Mouse (Mus musculus): ENCODE data around the gene Sowahb.
A peak's percentile ranks its signal among the peaks of the same experiment; 100 is the strongest.

Sowahb gene

DNA sequence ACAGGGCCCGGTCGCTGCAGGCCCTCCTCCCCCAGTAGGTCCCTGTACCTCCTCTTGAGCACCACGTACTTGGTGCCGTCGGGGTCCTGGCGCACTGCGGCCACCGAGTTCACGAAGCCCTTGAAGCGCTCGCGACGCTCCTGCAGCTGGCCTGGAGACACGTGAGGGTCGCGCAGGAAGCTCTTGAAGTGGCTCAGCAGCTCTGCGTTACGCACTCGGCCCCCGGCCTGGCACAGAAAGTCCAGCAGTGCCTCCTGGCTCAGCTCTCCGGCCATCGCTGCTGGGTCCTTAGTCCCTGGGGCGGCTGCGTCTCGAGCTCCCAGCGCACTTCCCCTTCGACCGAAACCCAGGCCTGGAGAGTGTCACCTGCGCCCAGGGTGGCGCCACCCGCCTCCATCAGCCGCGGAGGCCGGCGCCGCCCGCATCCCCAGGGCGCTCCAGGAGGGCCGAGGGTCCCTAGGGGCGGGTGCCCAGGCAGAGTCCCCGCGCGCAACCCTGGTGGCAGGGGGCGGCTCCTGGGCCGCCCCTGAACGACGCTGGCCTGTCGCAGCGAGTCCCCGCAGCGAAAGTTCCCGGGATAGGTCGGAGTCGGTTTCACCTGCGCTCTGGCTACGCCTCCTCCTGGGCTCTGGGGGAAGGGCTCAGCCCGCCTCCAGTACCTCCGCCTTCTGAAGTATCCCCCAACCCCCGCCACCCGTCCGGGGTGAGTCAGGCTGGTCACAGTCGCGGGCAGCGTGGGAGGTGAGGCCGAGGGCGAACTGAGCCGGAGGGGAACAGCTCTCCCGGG, at the start of gene Sowahb:
Gene Sowahb (minus strand): TSS at position 439 of the 787 bp plus-strand sequence.
- no peak for DNase-seq (ENCODE audit: low spot score)

DNA sequence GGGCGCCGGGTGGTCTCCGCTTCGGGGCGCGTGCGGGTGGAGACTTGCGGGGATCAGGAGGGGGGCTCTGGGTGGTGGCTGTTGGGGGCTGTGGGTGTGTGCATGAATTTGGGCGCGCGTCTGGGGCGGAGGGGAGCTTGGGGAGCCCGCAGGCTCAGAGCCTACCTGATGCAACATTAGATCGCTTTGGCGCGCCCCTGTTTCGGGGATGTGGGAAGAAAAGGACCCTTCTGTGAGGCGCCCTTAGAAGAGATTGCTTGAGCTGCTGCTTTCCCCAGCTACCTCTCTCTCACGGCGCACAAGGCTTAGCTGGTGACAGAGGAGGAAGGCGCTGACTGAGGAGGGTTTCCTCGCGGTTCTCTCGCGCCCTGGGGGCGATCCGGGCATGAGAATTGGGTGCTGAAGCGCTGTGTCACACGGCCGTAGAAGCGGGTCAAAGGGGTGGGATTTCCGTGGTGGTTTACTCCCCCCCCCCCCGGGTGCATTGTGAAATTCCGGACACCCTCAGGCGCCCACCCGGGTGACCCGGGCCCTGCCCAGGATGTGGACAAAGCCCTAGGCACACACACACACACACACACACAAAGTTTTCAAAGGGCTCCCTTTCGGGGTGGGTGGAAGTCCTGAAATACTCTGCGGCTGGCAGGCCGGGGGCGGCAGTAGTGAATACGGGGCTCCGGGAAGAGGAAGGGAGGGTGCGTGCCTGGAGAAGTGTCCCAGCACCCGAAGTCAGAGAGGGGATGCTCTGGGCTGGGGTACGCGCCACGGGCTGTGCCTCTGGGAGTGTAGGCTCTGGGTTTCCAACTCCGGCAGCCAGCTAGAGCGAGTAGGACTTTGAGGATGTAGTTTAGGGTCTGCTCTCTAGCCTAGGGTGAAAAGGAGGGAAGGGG, 49.1 kb upstream of the Sowahb start:
- no peak for DNase-seq (ENCODE audit: low spot score)

DNA sequence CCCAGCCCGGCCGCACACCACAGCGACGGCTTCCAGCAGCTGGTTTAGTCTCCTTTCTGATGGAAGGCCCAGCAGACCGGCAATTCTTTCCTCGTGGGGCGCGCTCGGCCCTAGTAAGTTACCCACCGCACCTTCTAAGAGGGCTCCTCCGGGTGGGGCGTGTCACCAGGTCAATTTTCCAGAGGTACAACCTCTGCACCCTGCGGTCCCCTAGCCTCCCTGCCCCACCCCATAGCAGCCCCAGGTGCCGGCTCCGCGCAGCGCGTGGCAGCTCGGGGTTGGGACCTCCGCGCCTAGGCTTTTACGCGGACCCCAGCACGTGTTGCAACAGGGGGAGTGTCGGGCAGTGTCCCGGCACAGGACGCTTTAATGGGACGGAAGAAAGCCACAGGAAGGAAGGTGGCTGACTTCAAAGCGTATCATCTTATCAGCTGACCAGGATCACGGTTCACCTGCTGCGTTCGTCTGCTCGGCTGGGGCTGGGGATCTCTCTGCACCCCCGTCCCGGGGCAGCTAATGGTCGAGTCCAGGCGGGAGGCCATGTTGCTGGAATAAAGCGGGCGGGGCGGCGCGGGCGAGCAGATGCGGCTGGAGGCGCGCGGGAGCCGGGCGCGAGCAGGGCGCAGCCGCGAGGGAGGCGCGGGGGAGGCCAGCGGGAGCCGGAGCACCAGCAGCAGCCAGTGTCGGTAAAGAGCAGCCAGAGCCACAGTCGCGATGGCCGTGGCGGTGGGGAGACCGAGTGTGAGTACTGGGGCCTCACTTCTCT, 48.2 kb upstream of the Sowahb start, which contains the start of gene Sept11:
Gene Sept11 (plus strand): TSS at position 581 of the 766 bp plus-strand sequence.
- peak; percentile 95 for DNase-seq (ENCODE audit: low spot score)

DNA sequence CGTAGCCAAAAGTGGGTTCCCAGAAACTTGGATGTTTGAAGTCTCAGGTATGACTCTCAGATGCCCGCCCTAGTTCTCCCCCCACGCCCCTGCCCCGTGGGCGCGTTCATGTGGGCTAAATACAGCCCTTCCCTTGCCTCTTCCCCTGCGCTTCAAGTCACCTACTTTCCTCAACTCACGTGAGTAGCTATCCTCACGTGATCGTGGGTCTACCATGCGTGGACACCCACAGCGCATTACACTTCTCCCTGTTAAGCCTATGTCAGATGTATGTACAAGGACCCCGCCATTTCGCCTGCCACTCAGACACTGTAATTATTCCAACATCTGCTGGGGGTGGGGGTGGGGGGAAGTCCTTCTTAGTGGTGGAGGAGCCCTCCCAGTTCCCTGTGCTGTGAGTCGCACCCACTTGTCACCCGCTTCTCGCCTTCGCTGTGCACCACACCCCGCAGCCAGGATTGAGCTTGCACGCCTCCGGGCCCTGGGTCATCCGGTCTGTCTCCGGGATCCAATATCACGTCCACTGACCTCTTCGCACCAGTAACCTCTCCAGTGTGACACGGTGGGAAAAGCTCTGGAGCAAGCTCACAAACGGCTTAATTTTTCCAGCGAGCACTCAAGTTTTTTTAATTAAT, 47.4 kb upstream of the Sowahb start:
- no peak for DNase-seq (ENCODE audit: low spot score)

DNA sequence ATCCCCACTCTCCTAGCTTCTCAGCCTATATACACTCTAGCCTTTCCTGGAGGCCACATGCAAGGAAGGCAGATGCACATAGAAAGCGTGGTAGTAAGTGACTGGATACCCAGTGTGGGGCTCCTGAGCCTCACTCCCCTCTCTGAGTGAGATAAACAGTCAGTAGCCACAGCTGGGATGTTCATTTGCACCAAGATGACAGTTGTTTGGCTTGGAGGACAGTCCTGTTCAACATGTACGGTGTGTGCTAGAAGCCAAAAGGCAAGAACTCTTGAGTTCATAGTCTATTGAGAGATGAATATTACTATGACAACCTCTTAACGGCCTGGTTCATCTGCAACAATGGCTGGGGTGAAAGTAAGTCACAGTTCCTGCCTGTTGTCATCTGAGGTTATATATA, 46.4 kb upstream of the Sowahb start:
- DNase-seq (ENCODE audit: low spot score): no peak

DNA sequence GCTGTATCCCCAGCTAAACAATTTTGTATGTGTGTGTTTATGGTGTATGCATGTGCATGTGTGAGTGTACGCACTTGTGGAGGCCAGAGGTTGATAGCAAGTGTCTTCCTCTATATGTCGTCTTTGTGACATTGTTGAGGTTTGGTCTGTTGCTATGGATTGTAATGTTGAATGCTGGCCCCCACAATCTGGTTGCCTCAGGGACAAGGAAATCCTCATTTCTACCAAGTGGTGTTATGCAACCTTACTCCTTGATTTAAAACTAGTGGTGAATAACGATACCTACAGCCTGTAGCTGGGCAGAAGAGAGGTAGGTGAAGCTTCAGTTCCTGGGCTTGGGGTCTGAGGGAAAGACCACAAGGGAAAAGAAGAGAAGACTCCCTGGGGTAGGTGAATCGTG, 41.1 kb upstream of the Sowahb start:
- no peak for DNase-seq (ENCODE audit: low spot score)

DNA sequence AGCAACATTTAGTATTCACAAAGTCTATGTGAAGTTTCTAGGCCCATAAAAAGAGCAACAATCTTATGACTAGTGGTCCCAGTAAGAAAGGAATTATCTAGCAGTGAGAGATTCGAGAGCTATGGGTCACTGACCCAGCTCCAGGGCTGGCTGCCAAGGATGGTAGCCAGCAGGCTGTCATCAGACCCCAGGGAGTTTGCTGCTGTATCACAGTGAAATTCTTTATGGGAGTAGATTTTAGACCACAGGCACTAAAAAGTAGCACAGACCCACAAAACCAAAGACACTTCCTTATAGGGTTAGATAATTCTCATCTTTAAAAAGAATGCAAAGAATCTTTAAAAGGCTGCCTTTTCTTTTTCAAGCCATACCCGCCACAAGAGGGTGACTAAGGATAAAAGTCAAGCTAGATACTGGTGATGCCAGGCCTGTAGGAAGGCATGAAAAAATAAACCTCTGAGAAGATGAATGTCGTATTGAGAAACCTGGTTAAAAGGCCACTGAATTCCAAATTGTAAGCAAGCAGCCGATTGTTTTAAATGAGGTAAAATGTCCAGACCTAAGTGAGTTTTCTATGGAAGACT, 40.3 kb upstream of the Sowahb start:
- DNase-seq (ENCODE audit: low spot score): no peak

DNA sequence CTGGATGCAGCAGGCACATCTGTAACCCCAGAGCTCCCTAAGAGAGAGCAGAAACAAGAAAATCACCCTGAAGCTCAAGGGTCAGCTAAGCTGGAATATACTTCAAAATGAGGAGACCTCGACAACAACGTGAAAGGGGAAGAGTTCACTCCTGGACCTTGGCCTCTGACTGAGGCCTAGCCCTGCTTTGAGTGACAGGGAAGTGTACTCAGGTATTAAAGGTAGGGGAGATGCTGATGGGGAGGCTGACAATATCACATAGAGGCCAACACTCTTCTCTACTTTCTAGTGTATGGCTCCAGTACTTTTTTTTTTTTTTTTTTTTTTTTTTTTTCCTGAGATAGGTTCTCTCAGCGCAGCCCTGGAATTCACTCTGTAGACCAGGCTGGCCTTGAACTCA, 34.8 kb upstream of the Sowahb start:
- DNase-seq (ENCODE audit: low spot score): no peak

DNA sequence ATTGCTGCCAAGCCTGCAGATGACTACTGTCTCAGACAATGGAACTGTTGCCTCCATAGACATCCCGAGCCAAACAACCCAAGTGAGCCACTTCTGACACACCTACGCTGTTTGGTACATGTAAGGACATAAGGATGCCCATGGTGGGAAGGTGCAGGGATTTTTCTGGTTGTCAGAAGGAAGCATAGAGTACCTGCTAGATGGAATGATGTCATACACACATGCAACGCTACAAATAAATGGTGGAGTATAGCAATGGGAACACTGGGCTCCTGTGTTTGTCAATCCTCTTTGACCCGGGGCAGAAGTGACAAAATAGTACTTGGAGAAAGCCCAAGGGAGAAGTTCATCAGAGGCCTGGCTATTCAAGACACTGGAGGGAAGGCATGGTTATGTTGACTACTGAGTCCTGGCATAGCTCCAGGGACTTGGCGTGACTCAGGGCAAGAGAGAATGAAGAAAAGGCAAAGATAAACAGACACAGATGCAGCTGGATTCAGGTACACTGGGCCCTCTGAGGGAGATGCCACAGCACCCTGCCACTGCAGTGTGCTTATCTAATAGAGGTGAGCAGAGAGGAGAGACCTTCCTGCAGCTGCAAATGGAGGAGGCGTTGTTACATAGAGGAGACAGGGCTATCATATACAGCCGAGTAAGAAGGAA, 33.0 kb upstream of the Sowahb start:
- DNase-seq (ENCODE audit: low spot score): no peak

DNA sequence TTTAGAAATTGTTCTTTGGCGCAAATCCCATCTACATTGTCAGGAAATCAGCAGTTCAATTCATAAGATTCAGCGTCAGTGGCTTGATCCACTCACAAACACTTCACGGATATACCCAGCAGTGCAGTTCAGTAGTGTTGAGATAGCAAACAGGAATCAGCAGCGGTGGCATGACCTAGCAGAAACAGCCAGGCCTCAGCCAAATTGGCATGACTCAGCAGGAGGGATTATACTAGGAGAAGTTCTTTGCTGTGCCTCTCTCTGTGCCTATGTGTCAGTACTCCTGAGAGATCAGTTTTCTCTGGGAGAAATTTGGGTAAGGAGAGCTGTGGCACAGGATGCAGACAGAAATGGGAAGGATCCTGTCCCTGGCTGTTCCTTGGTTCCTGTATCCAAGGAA, 16.0 kb upstream of the Sowahb start:
- DNase-seq (ENCODE audit: low spot score): no peak

DNA sequence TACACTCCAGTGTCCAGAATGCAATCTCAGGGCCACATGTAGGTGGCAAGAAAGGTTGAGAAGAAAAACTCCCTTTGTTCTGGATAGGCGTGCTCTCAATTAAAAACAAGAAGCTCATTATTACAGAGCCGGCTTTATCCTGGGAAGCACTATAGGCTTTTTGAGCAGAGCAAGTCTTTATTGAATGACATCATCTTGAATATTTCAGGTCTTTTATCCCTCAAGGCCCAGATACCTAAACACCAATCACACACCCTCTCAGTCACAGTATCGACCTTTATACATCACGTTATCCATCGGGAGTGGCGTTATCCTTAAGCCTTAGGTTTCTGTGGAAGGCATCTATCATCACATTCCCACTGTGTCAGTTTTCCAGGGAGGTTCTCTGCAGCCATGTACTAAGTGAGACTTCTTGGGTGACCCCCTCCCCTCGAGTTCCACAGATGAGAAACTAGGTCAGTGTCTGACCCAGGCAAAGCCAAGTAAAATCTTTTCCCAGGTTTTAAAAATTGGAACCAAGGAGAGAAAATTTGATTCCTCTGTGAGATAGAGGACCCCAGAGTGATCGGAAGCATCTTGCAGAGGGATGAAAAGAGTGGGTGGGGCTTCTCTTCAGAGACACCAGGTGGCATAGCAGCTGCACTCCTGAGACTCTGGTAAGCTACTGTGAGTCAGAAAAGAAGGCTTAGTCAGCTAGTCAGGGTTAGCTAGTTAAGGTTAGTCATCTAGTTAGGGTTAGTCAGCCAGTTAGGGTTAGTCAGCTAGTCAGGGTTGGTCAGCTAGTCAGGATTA, 9.0 kb upstream of the Sowahb start:
- no peak for DNase-seq (ENCODE audit: low spot score)

DNA sequence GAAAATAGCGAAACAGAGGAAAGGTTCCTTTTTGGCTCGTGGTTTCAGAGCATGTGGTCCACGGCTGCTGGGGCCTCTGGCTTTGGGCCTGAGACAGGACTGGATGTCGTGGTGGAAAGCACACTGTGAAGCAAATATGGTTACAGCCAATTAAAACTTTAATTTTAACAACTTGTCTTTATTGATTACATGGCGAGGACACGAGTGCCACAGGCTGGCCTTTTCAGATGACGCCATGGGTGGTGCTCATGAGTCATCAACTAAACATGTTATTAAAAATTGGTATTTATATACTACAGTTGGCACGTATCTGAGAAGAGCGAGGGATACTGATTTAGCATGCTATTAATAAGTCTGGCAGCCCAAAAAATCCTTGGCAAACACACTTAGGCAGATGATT, 7.1 kb upstream of the Sowahb start:
- DNase-seq (ENCODE audit: low spot score): no peak

DNA sequence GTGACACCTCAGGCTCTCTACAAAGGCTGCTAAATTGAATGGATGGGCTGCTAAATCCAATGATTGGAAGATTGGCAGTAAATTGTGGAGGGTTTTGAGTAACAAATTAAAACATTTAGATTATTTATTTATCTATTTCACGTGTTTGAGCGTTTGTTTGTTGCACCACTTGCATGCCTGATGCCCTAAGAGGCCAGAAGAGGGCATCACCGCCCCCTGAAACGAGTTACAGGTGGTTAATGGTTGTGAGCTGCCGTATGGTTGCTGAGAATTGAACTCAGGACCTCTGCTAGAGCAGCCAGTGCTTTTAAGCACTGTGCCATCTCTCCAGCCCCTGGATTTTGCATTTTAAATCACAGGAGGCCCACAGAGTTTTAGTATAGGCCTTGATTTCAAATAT, 6.2 kb upstream of the Sowahb start:
- no peak for DNase-seq (ENCODE audit: low spot score)

DNA sequence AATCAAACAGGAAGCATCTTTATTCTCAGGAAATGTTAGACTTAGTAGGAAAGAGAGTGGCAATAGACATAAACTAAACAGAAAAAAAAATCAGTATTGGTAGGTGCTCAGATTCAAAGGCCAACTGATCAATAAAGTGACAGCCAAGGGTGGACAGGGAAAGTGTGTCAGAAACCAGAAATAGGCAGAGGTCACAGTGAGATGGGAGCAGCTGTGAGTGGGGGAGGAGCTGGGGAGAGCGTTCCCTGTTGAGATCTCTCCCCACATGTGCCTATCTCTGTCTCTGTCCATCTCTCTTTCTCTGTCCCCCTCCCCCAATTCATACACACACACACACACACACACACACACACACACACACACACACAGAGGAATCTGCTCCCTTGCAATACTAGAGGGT, 5.1 kb upstream of the Sowahb start:
- DNase-seq (ENCODE audit: low spot score): no peak

DNA sequence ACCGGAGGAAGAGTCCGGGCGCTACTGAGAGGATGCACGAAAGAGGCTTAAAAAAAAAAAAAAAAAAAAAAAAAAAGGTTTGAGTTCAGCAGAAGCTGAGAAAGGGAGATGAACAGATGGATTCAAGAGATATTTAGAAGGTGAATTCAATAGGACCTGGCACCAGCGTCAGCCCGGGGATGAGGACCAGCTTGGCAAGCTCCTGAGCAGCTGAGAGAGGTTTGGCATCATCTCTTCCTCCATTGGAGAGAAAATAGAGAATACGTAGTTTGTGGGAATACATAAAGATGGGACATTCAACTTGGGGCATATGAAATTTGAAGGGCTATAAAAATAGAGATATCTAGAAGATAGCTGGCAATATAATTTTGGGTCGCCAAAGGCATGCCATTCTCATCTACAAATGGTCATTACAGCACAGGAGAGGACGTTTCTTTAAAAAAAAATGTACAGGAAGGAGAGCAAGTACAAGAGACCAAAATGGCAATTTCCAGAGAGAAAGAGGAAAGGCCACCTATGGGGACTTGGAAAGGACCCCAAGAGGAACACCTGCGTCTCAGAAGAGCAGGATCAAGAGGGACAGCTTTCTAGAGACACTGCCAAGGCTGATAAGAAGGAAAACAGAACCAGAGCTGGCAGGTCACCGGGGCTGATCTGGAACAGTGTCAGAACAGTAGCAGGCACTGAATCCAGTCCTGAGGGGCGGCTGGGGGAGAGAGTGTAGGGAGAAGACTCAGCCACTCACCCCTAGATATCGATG, 3.8 kb upstream of the Sowahb start:
- no peak for DNase-seq (ENCODE audit: low spot score)

DNA sequence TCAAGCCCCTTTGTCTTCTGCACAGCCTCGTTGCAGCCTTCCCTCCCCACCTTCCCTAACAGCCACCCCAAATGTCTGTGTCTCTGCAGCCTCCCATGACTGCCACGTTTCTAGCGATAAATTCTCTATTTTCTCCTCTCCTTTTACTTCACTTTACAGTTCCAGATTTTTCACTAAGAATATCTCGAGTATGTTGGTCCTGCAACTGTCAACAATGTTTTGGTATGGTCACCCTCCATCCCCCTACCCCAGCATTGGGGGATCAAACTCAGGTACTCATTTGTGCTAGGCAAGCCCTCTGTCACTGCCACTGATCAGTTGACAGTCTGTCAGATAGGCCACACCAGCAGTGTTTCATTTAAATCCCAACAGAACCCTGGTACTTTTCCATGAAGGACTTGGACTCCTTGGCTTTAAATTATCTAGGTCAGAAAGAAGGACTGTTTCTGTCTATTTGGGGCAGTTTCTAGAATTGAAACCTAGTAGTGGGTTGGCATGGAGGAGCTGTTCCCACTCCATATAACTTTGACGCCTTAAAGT, 1.6 kb upstream of the Sowahb start:
- no peak for DNase-seq (ENCODE audit: low spot score)

DNA sequence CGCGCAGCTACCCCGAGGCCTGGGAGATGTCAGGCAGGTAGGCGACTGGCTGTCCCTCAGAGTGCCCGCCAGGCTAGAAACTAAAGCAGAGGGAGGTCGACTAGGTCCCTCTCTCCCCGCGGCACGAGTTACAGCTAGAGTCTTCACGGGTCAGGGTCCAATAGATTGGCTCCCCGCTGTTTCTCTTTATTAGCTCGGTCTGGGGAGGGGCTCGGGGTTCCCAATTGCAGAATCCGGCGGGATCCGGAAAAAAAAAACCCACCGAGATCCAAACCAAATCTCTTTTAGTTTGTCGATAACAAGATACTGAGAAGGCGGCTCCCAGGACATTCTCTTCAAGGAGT, 521 bp upstream of the Sowahb start:
- no peak for DNase-seq (ENCODE audit: low spot score)

DNA sequence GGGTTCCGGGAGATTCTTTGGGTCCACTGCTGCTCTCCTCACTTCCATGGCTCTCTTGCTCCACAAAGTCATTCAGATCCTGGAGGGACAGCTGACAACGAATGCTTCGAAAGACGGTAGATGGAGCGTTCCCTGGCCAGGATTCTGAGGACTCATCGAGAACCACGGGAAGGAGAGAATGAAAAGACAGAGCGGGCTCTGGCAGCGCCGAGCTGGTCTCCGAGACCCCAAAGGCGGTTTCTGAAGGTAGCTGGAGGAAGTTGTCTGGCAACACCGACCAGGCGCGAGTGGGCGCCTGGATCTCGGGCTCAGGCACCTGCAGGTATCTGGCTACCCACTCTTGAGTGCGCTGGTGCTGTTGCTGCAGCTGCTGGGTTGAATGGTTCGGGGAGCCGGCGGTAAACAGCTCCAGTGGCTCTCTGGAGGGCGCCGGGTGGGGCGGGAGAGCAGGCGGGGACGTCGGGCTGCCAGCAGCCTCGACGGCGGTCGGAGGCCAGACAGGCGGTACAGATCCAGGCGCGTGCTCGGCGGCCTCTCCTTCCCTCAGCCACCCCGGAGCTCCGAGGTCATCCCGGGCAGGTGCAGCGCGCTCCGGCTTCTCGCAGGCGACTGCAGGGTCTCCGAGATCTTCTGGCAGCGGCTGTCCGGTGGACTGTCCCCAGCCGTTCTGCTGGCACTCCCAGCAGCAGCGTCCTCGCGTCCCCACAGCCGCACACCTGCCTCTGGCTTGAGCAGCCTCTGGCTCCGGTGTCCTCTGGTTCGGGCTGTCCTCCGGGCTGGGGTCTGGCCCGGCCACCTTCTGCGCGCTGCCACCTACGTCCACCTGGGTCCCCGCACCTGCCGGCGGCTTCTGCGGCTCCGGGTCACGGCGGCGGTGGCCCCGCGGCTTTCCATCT, 886 bp downstream of the Sowahb start:
- DNase-seq (ENCODE audit: low spot score): no peak

Data from ovary, postnatal 10 days (tissue).